Mouse (Mus musculus) embryo, embryonic 9.5 days (tissue): Measurements from ENCODE around the gene Lysmd1.

Experiments used
- DNase-seq: peaks from one replicate; pipeline ENCODE4 v3.0.0-alpha.2; 2017; ENCODE audit errors: extremely low spot score

The Lysmd1 gene

GRCm38 (mm10) chr3:95136336-95136735 is 2.4 kb downstream of the Lysmd1 start:
- DNase-seq, result no peak

DNA sequence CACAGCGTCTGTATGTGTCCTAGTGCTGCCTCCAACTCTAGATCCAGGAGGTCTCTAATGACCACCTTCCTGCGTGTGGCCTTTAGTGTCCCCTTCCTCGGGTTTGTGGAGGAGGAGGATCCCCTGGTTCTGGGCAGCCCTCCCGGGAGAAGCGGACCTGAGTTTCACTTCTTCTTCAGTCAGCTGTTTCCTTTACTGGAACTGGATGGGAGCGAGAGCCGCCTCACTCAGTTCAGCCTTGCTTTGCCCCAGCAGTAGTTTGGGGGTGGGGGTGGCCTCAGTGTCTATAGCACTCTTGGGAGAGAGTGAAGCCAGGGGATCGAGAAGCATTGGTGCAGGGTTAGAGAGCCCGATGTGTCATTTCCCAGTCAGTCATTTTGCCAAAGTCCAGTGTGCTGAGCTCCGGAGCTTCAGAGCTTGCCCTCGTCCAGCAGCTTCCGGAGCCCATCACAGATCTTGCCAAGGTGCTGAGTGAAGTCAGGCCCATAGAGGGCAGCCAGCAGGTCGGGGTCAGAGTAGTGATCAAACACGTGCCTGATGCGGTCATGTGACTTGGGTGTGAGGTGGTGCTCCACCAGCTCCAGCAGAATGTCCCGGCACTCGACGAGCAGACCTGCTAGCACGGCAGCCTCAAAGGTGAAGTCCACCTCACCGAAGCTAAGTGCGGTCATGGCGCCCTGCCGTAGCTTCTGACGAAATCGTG is 5.8 kb downstream of the Lysmd1 start:
- no peak for DNase-seq

GRCm38 (mm10) chr3:95140289-95140595 is 6.4 kb downstream of the Lysmd1 start:
- no peak for DNase-seq

- no peak for DNase-seq
These were observed 6.9 kb downstream of the Lysmd1 start for GRCm38 (mm10) chr3:95140795-95141194.

DNA sequence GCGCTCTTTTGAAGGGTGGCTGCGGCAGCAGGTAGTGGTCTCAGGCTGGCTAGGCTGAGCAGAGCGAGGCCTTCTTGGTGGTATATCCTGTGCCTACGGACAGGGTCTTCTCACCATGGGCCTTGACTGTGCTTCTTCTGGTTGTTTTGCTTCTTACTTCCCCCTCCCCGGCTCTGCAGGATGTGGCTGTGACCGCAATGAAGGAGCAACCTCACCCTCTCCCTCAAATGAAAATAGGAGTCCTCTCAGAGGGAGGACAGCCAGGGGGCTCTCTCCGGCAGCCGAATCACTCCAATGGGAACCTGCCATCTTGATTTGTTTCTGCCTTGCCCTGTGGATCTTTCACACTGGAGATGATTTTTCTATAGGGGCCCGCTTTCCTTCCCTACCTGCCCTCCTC is 7.6 kb downstream of the Lysmd1 start:
- no peak for DNase-seq

- DNase-seq, result no peak
These were observed 8.2 kb downstream of the Lysmd1 start, which contains the start of gene Tnfaip8l2 for GRCm38 (mm10) chr3:95141952-95142616. Gene Tnfaip8l2, minus strand, starts transcription at chr3:95142360.

DNA sequence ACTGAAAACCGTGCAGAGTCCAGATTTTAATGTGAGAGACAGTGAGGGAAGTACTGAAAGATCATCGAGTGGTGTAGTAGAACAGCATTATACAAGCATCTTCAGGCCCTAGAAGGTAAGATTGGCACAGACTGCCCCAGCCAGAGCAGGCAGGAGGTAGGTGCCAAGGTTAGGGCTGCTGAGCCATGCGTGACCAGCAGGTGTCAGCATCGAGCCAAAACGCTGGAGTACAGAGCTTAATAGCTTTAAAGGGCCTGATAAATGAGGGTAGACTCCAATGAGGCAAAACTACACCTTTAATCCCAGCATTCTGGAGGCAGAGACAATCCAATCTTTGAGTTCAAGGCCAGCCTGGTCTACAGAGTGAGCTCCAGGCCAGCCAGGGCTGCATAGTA is 8.7 kb downstream of the Lysmd1 start:
- DNase-seq, result peak; percentile 81

DNA sequence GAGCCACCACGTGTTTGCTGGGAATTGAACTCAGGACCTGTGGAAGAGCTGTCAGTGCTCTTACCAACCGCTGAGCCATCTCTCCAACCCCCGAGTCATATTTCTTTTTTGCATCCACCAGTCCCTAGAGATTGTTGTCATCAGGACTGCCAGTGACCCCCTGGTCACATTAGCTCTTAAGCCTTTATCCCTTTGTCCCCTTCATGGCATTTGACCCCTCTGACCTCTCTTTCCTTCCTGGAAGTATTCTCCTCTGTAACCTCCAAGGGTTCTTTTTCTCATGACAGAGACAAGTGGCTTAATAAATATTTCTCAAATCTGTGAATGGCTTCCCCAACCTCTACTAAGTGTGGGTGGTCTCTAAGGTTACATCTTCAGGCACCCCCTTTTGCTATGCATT is 14.0 kb downstream of the Lysmd1 start:
- DNase-seq, result peak; percentile 35

DNA sequence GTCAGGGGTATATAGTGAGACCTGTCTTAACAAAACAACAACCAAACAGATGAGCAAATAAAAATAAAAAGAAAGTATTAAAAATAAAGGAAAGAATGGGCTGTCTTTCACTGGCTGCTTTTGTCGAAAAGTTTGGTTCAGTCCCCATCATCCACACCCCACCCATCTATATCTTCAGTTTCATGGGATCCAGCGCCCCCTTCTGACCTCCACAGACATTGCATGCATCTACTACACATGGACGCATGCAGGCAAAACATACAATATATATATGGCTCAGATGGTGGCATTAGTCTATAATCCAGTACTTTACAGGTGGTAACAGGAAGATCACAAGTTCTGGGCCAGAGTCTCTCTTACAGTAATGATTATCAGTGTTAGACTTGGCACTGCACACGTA is 20.0 kb downstream of the Lysmd1 start:
- DNase-seq, result no peak

DNA sequence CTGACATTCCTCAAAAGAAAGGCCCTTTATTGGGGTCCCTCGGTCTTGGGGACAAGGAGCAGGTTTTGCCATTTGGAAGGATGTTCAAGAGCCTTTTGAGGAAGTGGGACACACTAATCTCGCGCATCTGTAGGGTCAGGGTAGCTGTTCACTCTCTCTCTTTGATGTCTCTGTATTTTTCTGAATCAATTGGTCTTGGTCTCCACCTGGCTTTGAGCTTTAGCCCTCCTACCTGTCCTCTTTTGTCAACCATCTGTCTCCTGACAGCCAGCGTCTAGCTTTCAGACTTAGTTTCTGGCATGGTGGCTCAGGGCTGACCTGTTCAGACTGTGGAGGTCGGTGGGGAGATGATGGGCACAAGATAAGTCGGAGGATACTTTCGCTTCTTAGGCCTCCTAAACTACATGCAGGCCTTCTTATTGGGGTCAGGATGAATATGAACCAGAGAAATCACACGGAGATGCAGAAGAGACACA is 25.7 kb downstream of the Lysmd1 start:
- DNase-seq, result no peak

- peak; percentile 90 for DNase-seq
These were observed 26.4 kb downstream of the Lysmd1 start, which contains the start of gene Sema6c for GRCm38 (mm10) chr3:95159987-95160963. Gene Sema6c, plus strand, starts transcription at chr3:95160457.

- peak; percentile 52 for DNase-seq
These were observed 27.2 kb downstream of the Lysmd1 start for GRCm38 (mm10) chr3:95161041-95161551.

GRCm38 (mm10) chr3:95161618-95162344 is 27.9 kb downstream of the Lysmd1 start:
- DNase-seq, result no peak

DNA sequence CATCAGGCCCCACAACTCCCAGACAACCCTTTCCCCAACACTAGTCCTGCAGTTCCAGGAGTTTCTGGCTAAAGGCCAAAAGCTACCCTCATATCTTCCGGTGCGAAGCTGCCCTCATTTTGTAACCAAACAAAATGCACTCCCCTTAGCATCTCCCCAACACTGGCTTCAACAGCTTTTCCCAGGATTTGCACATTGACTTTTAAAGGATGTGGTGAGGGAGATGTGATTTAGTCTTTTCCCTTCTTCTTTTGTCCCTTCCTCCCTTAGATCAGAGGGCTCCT is 28.4 kb downstream of the Lysmd1 start:
- no peak for DNase-seq

DNA sequence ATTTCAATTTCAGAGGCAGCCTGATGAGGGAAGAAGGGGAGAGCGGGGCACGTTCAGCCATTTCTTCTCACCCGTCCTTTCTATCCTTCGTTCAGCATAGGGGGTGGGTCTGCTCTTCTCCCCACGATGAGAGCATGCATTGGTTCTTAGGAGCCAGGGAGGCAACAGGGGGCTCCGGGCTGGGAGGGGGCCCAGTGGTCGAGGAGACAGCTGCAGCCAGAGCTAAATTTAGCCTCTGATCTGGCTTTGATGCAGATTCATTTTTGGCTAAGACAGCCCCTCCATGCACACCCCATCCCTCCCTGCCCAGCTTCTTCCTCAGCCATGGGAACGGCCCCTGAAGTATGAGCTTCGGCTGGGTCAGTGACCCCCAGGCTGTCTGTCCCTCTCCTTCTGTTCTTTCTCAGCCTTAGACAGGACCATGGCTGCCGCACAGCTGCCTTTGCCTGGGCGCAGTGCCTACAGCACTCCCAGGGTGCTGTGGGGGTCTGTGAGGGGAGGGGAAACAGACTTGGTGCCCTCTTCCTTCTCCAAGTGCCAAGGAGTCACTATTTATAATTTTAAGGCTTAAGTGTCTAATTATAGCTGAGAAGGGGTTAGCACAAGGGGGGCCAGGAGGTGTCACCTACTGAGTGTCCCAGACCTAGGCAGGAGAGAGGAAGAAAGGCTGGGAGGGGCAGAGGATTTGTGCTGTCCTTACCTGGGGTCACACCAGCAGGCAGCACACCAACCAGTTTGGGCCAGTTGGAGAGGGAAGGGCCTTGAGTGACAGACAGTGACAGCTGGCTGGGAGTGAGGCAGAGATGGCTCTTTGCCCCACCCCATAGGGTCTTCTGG is 29.7 kb downstream of the Lysmd1 start:
- DNase-seq, result no peak

- no peak for DNase-seq
These were observed 30.3 kb downstream of the Lysmd1 start for GRCm38 (mm10) chr3:95164256-95164550.

- DNase-seq, result no peak
These were observed 31.0 kb downstream of the Lysmd1 start for GRCm38 (mm10) chr3:95164840-95165239.

- DNase-seq, result no peak
These were observed 36.1 kb downstream of the Lysmd1 start for GRCm38 (mm10) chr3:95169996-95170395.

DNA sequence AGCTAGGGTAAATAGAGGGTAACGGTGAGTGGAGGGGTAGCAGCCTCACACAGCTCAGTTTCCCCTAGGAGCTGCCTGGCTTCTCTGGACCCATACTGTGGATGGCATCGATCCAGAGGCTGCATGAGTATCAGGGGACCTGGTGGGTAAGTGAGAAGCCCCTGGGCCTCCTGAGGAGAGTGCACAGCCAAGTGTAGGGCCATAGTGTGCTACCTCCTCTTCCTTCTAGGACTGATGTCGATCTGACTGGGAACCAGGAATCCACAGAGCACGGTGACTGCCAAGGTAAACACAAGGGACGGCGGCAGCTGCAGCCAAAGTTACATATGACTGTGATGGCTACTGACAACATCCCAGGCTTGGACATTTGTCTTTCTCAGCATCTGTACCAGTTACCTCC is 37.2 kb downstream of the Lysmd1 start:
- no peak for DNase-seq

DNA sequence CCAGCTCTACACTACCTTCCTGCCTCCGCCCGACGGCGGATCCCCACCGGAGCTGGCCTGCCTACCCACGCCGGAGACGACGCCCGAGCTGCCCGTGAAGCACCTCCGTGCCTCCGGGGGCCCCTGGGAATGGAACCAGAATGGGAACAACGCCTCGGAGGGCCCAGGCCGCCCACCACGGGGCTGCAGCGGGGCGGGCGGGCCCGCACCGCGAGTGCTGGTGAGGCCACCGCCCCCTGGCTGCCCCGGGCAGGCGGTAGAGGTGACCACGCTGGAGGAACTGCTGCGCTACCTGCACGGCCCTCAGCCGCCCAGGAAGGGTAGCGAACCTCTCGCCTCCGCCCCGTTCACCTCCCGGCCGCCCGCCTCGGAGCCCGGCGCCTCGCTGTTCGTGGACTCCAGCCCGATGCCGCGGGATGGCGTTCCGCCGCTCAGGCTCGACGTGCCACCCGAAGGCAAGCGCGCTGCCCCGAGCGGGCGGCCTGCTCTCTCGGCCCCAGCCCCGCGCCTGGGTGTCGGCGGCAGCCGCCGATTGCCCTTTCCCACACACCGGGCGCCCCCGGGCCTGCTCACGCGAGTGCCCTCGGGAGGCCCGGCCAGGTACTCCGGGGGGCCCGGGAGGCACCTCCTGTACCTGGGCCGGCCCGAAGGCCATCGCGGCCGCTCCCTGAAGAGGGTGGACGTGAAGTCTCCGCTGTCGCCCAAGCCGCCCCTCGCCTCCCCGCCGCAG is 38.8 kb downstream of the Lysmd1 start:
- DNase-seq, result peak; percentile 18
